Mouse (Mus musculus): Measurements from ENCODE around the gene Umod. TPM values are rescaled to one million over a fixed set of nuclear protein-coding genes. Genes with fewer than 3 reads are reported as not detected.

The Umod gene
- total RNA-seq, 2 experiments from 2014 or later, result not detected

GRCm38 (mm10) chr7:119441938-119442337 lies 37.1 kb downstream of the Umod start:
- DNase-seq (ENCODE audit: low spot score in 2 of 2), result no peak

- peak; percentile 77 to 90 for DNase-seq (ENCODE audit: low spot score in 2 of 2)
These were observed 51.9 kb downstream of the Umod start for GRCm38 (mm10) chr7:119427180-119427616.

- DNase-seq (ENCODE audit: low spot score in 2 of 2), result peak; percentile 9 to 27
These were observed 58.4 kb downstream of the Umod start for GRCm38 (mm10) chr7:119420730-119421129.

- DNase-seq (ENCODE audit: low spot score in 2 of 2), result no peak
These were observed 60.6 kb downstream of the Umod start for GRCm38 (mm10) chr7:119418523-119418922.

Other genes with a start within 250 kb of the Umod start
- not detected for gene Gp2, start 20.0 kb downstream of the Umod start, total RNA-seq (2021)
- gene Acsm5, start 40.2 kb upstream of the Umod start, total RNA-seq (2021), result 1 to 10 TPM; 1.1 to 1.2 TPM
- not detected for gene Pdilt, start 44.2 kb upstream of the Umod start, total RNA-seq (2021)
- not detected for gene Acsm2, start 75.1 kb upstream of the Umod start, total RNA-seq (2021)
- not detected for gene Acsm1, start 127.7 kb upstream of the Umod start, total RNA-seq (2021)
- not detected for gene Acsm4, start 210.7 kb upstream of the Umod start, total RNA-seq (2021)
- gene Thumpd1, start 241.5 kb upstream of the Umod start, total RNA-seq (2021), result 10 to 100 TPM; 49.5 to 50.4 TPM